Mouse (Mus musculus) ES-E14 (cell line): ENCODE measurements at regions not wholly inside any gene's neighbourhood (a gene's known extent, or its start where the extent isn't known, plus 50 kb on each side); places are given as distances from the start of the nearest gene placed in this dataset.

Source experiments
- CHD2 ChIP-seq: IDR thresholded peaks from 2 replicates; pipeline ENCODE4 v1.6.1; 2014; ENCODE audit warnings: mild to moderate bottlenecking, low read depth, low read length, inconsistent platforms
- HCFC1 ChIP-seq: IDR thresholded peaks from 2 replicates; pipeline ENCODE4 v1.6.1; 2012; ENCODE audit warnings: low read length, inconsistent platforms, borderline replicate concordance; ENCODE audit not compliant: insufficient read depth
- MAFK ChIP-seq: IDR thresholded peaks from 2 replicates; pipeline ENCODE4 v1.6.1; 2014; ENCODE audit warnings: mild to moderate bottlenecking, low read depth, low read length, inconsistent platforms; ENCODE audit not compliant: insufficient read depth
- ZC3H11A ChIP-seq: IDR thresholded peaks from 2 replicates; pipeline ENCODE4 v1.6.1; 2012; ENCODE audit warnings: low read depth, mild to moderate bottlenecking, inconsistent platforms, low read length, borderline replicate concordance

DNA sequence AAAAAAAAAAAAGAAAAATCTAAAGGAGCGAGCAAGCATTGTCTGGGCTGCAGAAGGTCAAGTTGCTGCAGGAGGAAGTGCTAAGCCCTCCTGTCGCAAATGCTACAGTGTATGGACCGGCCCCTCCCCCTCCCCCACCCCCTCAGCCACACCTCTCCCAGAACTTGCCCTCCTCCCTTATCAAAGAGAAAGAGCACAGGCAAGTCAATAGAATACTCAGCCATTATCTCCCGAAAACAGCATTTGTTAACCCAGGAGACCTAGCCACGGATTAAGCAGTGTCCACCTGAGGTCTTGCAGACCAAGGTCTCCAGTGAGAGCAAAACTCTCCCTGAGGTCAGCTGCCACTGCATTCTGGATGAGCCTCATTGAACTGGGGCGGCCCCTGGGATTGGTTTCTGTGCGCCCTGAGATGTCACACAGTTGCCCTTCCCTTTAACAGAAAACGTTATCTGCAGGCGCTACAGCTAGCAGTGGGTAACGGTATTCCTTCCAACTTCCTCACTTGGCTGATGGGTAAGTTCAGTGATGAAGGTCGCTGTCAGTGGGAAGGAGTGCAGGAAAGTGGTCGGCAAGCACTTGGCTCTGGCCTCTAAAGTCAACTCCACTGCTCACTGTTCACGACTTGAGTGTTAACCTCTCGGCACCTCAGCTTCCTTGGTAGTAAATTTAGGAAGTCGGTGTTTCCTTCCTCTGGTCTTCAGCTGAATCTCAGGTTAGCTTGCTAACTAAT is 68.0 kb upstream of the Bach2 start:
- no peak for TF ChIP-seq CHD2
- TF ChIP-seq HCFC1 = no peak
- TF ChIP-seq ZC3H11A = no peak
- no peak for TF ChIP-seq MAFK
